Mouse (Mus musculus) T-helper 17 cell (primary cell): Measurements from ENCODE around the gene Kcna3.

Source experiments
- in situ Hi-C, 2 experiments: fragments of 300-600 bp; cut with MboI, MseI; formaldehyde crosslinking; loops; 1 replicate in 1 of 2; 2 replicates in 1 of 2; pipeline ENCODE4 v1.15.1; 2025; ENCODE audit warnings: high pct_unique_total_duplicates in 2 of 2

The Kcna3 gene

GRCm38 (mm10) chr3:107035521-107036457 lies at the start of gene Kcna3:
Gene Kcna3, plus strand, starts transcription at chr3:107036169.
- in situ Hi-C loops = loop anchor here in 1 of 2 experiments (5.0 to 10.0 kb wide), 2 partner anchors 42 to 481 kb away; no protein-coding TSS in a partner anchor

- in situ Hi-C loops = loop anchor here in 1 of 2 experiments (10.0 kb wide), 1 partner anchor 163 kb away; no protein-coding TSS in a partner anchor
Measured at GRCm38 (mm10) chr3:106991334-106991733, 44.6 kb upstream of the Kcna3 start.

- in situ Hi-C loops = loop anchor here in 1 of 2 experiments (5.0 to 10.0 kb wide), 2 partner anchors 93 to 159 kb away; no protein-coding TSS in a partner anchor
Measured at GRCm38 (mm10) chr3:106995347-106995746, 40.6 kb upstream of the Kcna3 start.

- in situ Hi-C loops = loop anchor here in 1 of 2 experiments (5.0 to 10.0 kb wide), 2 partner anchors 94 to 159 kb away; no protein-coding TSS in a partner anchor
Measured at GRCm38 (mm10) chr3:106996186-106996585, 39.8 kb upstream of the Kcna3 start.

GRCm38 (mm10) chr3:106998370-106998769 lies 37.6 kb upstream of the Kcna3 start:
- in situ Hi-C loops = loop anchor here in 1 of 2 experiments (5.0 to 10.0 kb wide), 2 partner anchors 96 to 156 kb away; no protein-coding TSS in a partner anchor

- in situ Hi-C loops = no loop called here
Measured at GRCm38 (mm10) chr3:107000165-107000564, 35.8 kb upstream of the Kcna3 start.

GRCm38 (mm10) chr3:107002249-107003123 lies 33.5 kb upstream of the Kcna3 start:
- in situ Hi-C loops = no loop called here

- in situ Hi-C loops = loop anchor here in 1 of 2 experiments (10.0 kb wide), 1 partner anchor 1895 kb away; no protein-coding TSS in a partner anchor
Measured at GRCm38 (mm10) chr3:107009329-107010076, 26.5 kb upstream of the Kcna3 start.

GRCm38 (mm10) chr3:107018286-107018685 lies 17.7 kb upstream of the Kcna3 start:
- in situ Hi-C loops = loop anchor here in 1 of 2 experiments (10.0 kb wide), 1 partner anchor 1903 kb away; no protein-coding TSS in a partner anchor

GRCm38 (mm10) chr3:107031547-107031946 lies 4.4 kb upstream of the Kcna3 start:
- in situ Hi-C loops = loop anchor here in 1 of 2 experiments (10.0 kb wide), 1 partner anchor 477 kb away; no protein-coding TSS in a partner anchor

GRCm38 (mm10) chr3:107034776-107035175 lies 1.2 kb upstream of the Kcna3 start:
- in situ Hi-C loops = loop anchor here in 1 of 2 experiments (5.0 to 10.0 kb wide), 2 partner anchors 43 to 480 kb away; no protein-coding TSS in a partner anchor

- in situ Hi-C loops = loop anchor here in 1 of 2 experiments (5.0 to 10.0 kb wide), 2 partner anchors 41 to 482 kb away; no protein-coding TSS in a partner anchor
Measured at GRCm38 (mm10) chr3:107036458-107037039, 580 bp downstream of the Kcna3 start.

- in situ Hi-C loops = loop anchor here in 1 of 2 experiments (5.0 to 10.0 kb wide), 2 partner anchors 40 to 482 kb away; no protein-coding TSS in a partner anchor
Measured at GRCm38 (mm10) chr3:107037105-107037504, 1.1 kb downstream of the Kcna3 start.

GRCm38 (mm10) chr3:107037536-107038155 lies 1.7 kb downstream of the Kcna3 start:
- in situ Hi-C loops = loop anchor here in 1 of 2 experiments (5.0 to 10.0 kb wide), 2 partner anchors 40 to 483 kb away; no protein-coding TSS in a partner anchor

GRCm38 (mm10) chr3:107038156-107038536 lies 2.2 kb downstream of the Kcna3 start:
- in situ Hi-C loops = loop anchor here in 1 of 2 experiments (5.0 to 10.0 kb wide), 2 partner anchors 39 to 483 kb away; no protein-coding TSS in a partner anchor

- in situ Hi-C loops = loop anchor here in 1 of 2 experiments (5.0 to 10.0 kb wide), 2 partner anchors 39 to 484 kb away; no protein-coding TSS in a partner anchor
Measured at GRCm38 (mm10) chr3:107038661-107039223, 2.8 kb downstream of the Kcna3 start.

- in situ Hi-C loops = loop anchor here in 1 of 2 experiments (5.0 to 10.0 kb wide), 2 partner anchors 38 to 485 kb away; no protein-coding TSS in a partner anchor
Measured at GRCm38 (mm10) chr3:107039306-107039705, 3.3 kb downstream of the Kcna3 start.

- in situ Hi-C loops = loop anchor here (5.0 to 10.0 kb wide), 2 partner anchors 248 to 256 kb away; partner anchors contain the start of gene Cd53 (in 1 of the 2)
Measured at GRCm38 (mm10) chr3:107040408-107040807, 4.4 kb downstream of the Kcna3 start.
